Mouse (Mus musculus) splenic B cell, adult 2 months (primary cell): ENCODE data around the gene Birc6.
"Not testable (repeated sequence)": the region's sequence is repeated elsewhere in the genome, so short reads cannot be mapped to it uniquely, and the experiment has no call there.

Experiments used
- DNase-seq: peaks from one replicate; pipeline ENCODE4 v3.0.0-alpha.2; 2011; ENCODE audit warnings: low read depth, low spot score
- H3K27me3 ChIP-seq: 2 replicates; pipeline ENCODE4 v1.6.1; 2012; ENCODE audit warnings: mild to moderate bottlenecking, low read length, moderate library complexity, mixed read lengths; ENCODE audit not compliant: control insufficient read depth, poor library complexity, insufficient read depth, severe bottlenecking
- H3K36me3 ChIP-seq: 2 replicates; pipeline ENCODE4 v1.6.1; 2012; ENCODE audit warnings: mild to moderate bottlenecking, low read length, moderate library complexity, mixed read lengths; ENCODE audit not compliant: control insufficient read depth, poor library complexity, insufficient read depth, severe bottlenecking

Birc6 gene

DNA sequence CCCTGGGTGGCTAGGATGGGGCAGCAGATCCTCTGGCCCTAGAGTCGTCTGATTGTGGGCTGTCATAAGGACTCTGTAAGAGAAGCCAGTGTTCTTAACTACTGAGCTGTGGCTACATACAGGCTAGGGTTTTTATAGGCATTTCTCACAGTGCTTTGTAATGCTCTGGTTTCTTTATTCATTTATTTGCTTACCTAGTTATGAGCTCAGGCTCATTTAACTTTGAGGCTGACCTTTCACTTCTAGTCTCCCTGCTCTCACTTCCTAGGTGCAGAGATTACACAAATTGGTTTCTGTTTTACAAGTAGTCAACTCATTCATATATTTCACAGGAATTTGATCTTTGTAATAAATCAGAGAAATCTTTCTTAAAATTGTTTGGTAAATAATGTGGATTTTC, 73.1 kb downstream of the Birc6 start:
- DNase-seq, result no peak
- Histone ChIP-seq H3K27me3 (no peaks in the 10 kb centered on the region), H3K36me3 (peaks cover 25% of the 10 kb centered on the region)

DNA sequence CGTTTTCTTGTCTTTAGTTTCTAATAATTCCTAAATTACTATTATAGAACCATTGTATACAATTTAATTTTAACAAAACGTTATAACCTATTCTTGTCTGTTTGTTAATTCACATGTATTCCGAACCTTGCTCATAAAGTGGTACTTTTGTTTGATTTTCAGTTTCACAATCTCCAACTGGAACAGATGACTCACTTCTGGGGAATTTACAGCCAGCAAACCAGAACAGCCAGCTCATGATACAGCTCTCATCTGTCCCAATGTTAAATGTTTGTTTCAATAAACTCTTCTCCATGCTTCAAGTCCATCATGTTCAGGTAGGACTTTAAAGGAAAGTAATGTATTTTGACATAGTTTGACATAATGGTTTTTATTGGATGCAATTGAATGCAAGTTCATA, 102.7 kb downstream of the Birc6 start:
- peaks cover 16% of the 10 kb centered on the region for H3K36me3 ChIP-seq
- no peaks in the 10 kb centered on the region for H3K27me3 ChIP-seq
- no peak for DNase-seq

DNA sequence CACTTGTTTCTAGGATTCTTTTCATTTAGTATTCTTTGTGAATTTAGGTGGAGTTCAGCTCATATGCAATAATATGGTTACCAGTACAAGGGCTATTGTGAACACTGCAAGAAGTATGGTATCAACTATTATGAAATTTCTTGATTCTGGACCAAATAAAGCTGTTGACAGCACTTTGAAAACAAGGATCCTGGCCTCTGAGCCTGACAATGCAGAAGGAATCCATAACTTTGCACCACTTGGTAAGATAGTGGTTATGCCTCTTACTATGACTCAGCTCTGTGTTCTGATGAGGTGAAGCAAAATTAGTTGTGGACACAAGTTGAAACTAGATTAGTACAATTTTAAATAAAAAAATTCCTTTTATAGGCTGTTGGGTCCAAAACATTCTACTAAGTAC, 114.3 kb downstream of the Birc6 start:
- Histone ChIP-seq H3K36me3 (peaks cover 10% of the 10 kb centered on the region; the same call in 1 of the 2 replicates), H3K27me3 (no peaks in the 10 kb centered on the region)
- DNase-seq, result no peak

DNA sequence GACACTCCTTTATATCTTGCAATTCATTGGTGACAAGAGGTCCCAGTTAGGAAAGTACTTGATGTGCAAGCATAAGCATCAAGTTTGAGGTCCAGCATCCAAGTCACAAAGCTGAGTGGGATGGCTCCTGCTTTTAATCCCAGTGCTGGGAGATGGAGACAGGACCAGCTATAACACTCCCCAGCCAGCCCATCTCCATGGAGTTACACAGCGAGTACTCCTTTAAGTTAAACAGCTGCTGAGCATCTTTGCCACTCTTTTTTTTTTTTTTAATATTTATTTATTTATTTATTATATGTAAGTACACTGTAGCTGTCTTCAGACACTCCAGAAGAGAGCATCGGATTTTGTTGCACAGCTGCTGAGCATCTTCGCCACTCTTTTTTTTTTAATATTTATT, 130.3 kb downstream of the Birc6 start:
- Histone ChIP-seq H3K27me3 (no peaks in the 10 kb centered on the region), H3K36me3 (peaks cover 12% of the 10 kb centered on the region)
- DNase-seq, result no peak

DNA sequence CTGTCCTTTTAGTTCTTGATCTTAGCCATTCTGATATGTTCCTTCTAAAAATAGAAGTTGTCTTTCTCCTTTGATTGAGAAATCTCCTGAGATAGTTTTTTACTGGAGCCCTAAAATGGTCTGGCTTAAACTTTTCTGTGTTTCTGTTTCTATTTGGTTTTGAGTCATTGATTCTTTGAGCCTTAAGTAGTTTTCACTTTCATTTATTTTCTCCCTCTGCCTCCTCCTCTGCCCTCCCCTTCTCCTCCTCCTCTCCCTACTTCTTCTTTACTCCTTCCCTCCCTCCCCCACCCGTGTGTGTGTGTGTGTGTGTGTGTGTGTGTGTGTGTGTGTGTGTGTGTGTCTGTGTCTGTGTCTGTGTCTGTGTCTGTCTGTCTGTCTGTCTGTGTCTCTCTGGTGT, 139.9 kb downstream of the Birc6 start:
- H3K27me3 ChIP-seq, result no peaks in the 10 kb centered on the region
- DNase-seq, result no peak
- H3K36me3 ChIP-seq, result peaks cover 15% of the 10 kb centered on the region

DNA sequence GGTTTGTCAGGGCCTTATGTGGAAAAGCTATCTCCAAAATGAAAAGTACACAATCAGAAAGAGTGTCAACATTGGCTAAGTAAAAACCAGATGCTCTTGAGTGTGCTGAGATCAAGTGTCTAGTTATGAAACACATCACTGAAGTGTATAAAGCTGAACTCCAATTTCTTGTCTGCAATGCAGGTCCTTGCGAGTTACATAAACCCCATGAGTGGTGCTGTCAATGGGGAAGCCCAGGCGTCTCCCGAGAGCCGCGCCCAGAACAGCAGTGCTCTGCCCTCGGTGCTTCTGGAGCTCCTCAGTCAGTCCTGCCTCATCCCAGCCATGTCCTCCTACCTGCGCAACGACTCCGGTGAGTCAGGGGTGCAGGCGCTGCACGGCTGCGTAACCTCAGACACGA, 141.9 kb downstream of the Birc6 start:
- H3K27me3 ChIP-seq, result no peaks in the 10 kb centered on the region
- H3K36me3 ChIP-seq, result peaks cover 12% of the 10 kb centered on the region; the same call in 1 of the 2 replicates
- DNase-seq, result no peak

DNA sequence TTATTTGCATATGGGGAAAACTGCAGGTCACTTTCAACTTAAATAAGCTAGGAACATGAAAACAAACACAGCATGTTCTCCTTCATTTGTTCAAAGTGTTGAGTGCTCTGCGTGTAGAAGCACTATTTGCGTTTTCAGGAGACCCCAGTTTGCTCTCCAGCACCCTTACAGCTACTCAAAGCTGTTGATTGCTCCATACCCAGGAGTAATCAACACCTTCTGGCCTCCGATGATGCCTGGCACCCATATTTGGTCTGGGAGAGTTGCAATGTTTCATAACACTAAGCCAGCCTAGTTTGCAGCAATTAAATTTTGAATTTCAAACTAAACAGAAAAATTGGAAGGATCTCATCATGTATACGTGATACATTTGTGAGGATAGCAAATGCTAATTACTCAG, 144.4 kb downstream of the Birc6 start:
- H3K27me3 ChIP-seq, result no peaks in the 10 kb centered on the region
- H3K36me3 ChIP-seq, result peaks cover 19% of the 10 kb centered on the region
- no peak for DNase-seq

DNA sequence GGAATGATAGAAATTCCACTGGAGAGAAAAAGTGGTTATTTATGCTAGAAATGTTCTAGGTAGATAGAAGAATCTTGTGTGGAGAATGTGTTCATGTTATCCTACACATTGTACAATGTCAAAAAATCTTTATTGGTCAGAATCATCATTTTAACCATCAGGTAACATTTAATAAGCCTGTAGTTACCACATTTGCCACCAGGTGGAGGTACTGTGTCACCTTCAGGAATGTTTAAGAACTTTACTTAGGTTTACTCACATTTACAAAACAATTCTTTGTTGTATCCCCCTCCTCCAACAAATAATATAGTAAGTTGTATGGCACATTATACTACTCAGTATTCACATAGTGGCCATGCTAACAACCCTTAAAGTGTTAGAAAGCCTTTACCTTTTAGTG, 145.2 kb downstream of the Birc6 start:
- H3K27me3 ChIP-seq, result no peaks in the 10 kb centered on the region
- peak; percentile 75 for DNase-seq
- peaks cover 19% of the 10 kb centered on the region for H3K36me3 ChIP-seq

DNA sequence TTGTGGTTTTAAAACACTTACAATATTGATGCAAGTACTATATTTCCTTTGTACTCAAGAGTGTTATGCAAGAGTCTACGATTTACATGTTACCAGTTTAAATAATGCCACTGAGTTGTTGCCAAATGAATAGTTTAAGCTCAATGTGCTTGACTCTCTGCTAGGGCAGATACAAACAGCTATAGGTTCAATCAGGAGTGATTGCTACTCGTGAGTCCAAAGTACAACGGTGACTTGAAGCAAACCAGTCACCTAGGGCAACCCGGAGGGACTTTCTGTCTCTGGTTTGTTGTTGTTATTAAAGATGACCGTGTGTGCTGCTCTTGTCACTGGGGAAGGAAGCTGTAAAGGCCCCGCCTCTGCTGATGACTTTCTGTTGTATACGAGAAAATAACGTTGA, 150.0 kb downstream of the Birc6 start:
- DNase-seq, result no peak
- Histone ChIP-seq H3K36me3 (peaks cover 12% of the 10 kb centered on the region), H3K27me3 (no peaks in the 10 kb centered on the region)

DNA sequence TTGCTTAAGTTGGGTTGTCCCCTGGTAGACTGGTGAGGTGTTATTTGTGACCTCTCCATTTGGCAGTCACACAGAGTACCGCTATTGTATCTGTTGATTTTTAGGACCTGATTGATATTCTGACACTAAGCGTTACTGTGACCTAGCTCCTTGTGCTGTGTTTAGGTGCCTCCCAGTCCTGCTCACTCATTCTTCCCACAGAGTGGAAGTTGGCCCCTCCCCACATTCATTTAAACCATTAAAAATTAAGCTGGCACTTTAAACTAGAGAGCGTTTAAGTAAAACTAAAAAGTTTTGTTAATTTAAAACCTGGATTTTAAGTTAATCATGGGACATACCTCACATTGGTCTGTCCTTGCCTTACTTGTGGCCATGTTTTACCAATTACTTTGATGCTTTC, 156.8 kb downstream of the Birc6 start:
- DNase-seq, result no peak
- Histone ChIP-seq H3K27me3 (no peaks in the 10 kb centered on the region), H3K36me3 (peaks cover 3% of the 10 kb centered on the region; the same call in 1 of the 2 replicates)

DNA sequence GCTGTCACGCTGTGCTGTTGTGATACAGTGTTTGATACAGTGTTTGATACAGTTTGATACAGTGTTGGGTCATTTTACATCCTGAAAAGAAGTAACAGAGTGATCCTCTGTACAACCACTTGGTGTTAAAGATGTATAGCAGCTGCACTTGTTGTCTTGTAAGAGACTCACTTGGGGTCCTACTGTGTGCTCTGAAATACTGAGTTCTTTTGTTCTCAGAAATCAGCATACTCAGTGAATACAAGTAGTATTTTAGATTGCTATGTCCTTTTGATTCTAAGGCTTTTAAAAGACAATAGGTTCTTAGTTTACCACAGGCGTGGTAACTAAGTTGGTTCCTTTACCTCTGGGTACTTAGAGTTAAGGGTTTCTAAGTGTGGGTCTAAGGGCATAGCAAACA, 160.5 kb downstream of the Birc6 start:
- H3K36me3 ChIP-seq, result peaks cover 7% of the 10 kb centered on the region
- no peaks in the 10 kb centered on the region for H3K27me3 ChIP-seq
- no peak for DNase-seq

DNA sequence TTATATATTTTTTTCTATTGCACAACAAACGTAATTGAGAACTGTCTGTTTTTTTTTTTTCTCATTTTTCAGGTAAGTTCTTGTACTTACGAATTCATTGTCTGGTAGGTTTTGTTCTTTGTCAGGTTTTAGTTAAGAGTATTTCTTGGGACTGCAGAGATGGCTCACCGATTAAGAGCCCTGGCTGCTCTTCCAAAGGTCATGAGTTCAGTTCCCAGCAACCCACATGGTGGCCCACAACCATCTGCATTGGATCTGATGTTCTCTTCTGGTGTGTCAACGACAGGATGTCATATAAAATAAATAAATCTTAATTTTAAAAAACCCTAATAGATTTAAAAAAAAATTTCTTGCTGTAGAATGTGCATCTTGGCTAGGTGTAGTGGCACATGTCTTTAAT, 161.3 kb downstream of the Birc6 start:
- no peak for DNase-seq
- H3K27me3 ChIP-seq, result no peaks in the 10 kb centered on the region

DNA sequence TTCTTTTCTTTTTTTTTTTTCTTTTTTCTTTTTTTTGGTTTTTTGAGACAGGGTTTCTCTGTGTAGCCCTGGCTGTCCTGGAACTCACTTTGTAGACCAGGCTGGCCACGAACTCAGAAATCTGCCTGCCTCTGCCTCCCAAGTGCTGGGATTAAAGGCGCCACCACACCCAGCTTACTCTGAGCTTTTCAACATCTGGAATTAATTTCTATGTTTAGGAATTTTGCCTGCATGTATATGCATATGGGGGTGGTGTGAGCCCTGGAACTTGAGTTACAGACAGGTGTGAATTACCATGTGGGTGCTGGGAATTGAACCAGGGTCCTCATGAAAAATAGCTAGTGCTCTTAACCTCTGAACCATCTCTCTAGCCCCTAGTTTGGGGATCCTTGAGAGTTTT, 173.6 kb downstream of the Birc6 start:
- not testable (repeated sequence) for H3K27me3 ChIP-seq, DNase-seq
- peaks cover 22% of the 10 kb centered on the region for H3K36me3 ChIP-seq

More for the DNA sequence above, 161.3 kb downstream of the Birc6 start:
- peaks cover 7% of the 10 kb centered on the region for H3K36me3 ChIP-seq

DNA sequence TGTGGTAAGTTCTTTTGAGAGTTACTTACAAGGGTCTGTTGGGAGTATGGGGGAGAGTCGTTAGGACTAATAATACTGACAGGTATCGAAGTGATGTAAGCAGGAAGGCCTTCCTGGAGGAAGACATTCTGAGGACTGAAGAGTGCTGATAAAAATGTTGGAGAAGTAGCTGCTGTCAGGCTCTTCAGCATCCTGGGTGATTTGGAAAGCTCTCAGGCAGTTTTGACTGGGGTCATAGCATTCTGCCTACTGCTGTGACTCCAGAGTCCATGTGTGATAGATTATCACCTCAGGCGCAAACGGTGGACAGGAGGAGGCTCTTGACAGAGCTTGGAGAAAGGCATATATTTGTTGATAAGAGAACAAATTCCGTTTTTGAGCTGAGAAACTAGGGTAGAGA, 177.4 kb downstream of the Birc6 start:
- DNase-seq, result no peak
- peaks cover 7% of the 10 kb centered on the region; the same call in 1 of the 2 replicates for H3K36me3 ChIP-seq
- H3K27me3 ChIP-seq, result no peaks in the 10 kb centered on the region

DNA sequence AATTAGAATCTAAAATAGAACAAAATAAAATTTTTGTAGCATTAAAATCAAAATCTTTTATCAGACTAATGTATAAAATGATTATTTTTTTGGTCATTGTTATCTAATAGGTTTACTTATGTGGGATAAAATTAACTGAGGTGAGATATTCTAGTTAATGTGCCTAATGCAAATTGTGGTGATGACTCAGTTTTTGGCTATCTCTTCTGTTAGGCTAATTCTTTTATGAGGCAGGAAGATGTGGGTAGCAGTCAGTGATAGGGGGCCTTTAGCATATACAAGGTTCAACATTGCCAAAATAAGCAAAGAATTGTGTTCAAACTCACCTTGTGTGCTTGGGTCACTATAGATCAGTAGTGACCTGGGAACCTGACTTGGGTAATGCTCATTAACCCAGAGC, 178.5 kb downstream of the Birc6 start:
- DNase-seq, result no peak
- Histone ChIP-seq H3K36me3 (peaks cover 7% of the 10 kb centered on the region; the same call in 1 of the 2 replicates), H3K27me3 (no peaks in the 10 kb centered on the region)

DNA sequence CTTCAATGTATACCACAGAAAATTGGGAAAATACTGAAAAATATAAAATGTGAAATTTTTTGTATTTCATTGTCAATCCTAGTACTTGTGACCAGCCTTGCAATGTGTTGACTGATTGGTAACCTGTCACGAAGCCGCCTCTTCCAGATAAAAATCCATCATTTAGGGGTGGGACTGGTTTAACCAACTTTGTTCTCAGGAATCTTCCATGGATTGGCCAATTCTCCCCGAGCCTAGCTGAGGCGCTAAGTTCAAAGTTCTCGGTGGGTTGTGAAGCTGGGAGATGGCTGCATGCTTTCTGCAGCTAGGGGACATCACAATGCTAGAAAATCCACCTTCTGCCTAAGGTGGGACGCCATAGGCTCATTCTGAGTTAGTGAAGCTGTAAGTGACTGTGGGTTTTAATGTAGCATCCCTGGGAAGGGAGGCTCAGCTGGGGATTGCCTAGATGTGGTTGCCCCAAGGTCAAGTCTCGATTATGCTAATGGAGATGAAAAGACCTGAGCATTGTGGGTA, 179.6 kb downstream of the Birc6 start:
- no peak for DNase-seq
- Histone ChIP-seq H3K36me3 (peaks cover 7% of the 10 kb centered on the region; the same call in 1 of the 2 replicates), H3K27me3 (no peaks in the 10 kb centered on the region)
